ENCODE assay signal across 10 mouse cellular contexts in genomic region chr3:69049011-69049410, GRCm38 (mm10).
"Had no signal": no experiment of that assay in that cellular context is flagged by ENCODE, and none has a peak within 500 bp of the region (broad histone marks: within the 10 kb centered on the region; RNA-seq: fewer than 3 reads in every experiment).

No protein-coding gene starts in this region.

- DNase-seq: kidney, adult 18-20 months; kidney, adult 9 months; kidney, postnatal 14 days; kidney, postnatal 4 days; liver; lung, adult 18-20 months; lung, postnatal 10 days; lung, postnatal 36 days; thymus, adult 2 months; thymus, postnatal 25 days had no signal
